In genomic region chr17:31057151-31057890, GRCm38 (mm10) we compare ENCODE assay signal across 8 mouse cellular contexts. TPM values are rescaled to one million over a fixed set of nuclear protein-coding genes. Genes with fewer than 3 reads are reported as not detected.
A peak's percentile ranks its signal among the peaks of the same experiment; 100 is the strongest.
DNase-seq lines count a peak whose midpoint lies in the region; ATAC-seq and TF ChIP-seq lines count a peak whose summit lies in the region.

Abcg1 (plus strand) TSS chr17:31057675.

- in situ Hi-C loops in CH12.LX (cut with MboI; ENCODE audit: low pct_ligation_motif_present, low pct_unique_long_range_greater_than_20kb, low sequenced_read_pairs), result no loop called here

- intact Hi-C loops in heart, postnatal 14 days (cut with DNase I), result loop anchor here (5.0 kb wide), 1 partner anchor 40 kb away; no protein-coding TSS in a partner anchor

- H3K4me3 ChIP-seq in CH12.LX (replicated peaks in 1 of 3; ENCODE audit: low read depth in 2 of 3, low read length in 2 of 3, poor library complexity in 1 of 3), result peak within 1 kb of the TSS; percentile 49 to 78 (median 52)
- H3K4me3 ChIP-seq in embryonic facial prominence, embryonic 12.5 days, result peak within 1 kb of the TSS; percentile 54
- peak within 1 kb of the TSS; percentile 58 for H3K4me3 ChIP-seq in lung, embryonic 16.5 days (ENCODE audit: low read length)
- peak within 1 kb of the TSS; percentile 85 for H3K4me3 ChIP-seq in olfactory bulb, adult 2 months (ENCODE audit: insufficient read depth, low read depth, low read length)

- H3K9ac ChIP-seq in CH12.LX (ENCODE audit: insufficient read depth, low read depth), result peak within 1 kb of the TSS; percentile 70
- H3K9ac ChIP-seq in embryonic facial prominence, embryonic 12.5 days, result peak within 1 kb of the TSS; percentile 57
- peak within 1 kb of the TSS; percentile 60 for H3K9ac ChIP-seq in lung, embryonic 16.5 days (ENCODE audit: low read length)

- peaks cover 60% of the 10 kb centered on the region for H3K27me3 ChIP-seq in CH12.LX (replicated peaks)
- H3K27me3 ChIP-seq in embryonic facial prominence, embryonic 12.5 days, result peaks cover 29% of the 10 kb centered on the region
- H3K27me3 ChIP-seq in lung, embryonic 16.5 days (ENCODE audit: control insufficient read depth, insufficient read depth, low read depth, low read length), result peaks cover 30% of the 10 kb centered on the region

- H3K27ac ChIP-seq in CH12.LX (ENCODE audit: insufficient read depth, low read depth), result peak within 1 kb of the TSS; percentile 25
- H3K27ac ChIP-seq in embryonic facial prominence, embryonic 12.5 days, result peak within 1 kb of the TSS; percentile 32
- peak within 1 kb of the TSS; percentile 76 for H3K27ac ChIP-seq in lung, embryonic 16.5 days (ENCODE audit: low read length)
- peak within 1 kb of the TSS; percentile 91 for H3K27ac ChIP-seq in olfactory bulb, adult 2 months (ENCODE audit: insufficient read depth, low read depth, low read length)

- peak in 1 of 2 experiments; percentile 20; a peak in 1 of 4 replicates for TF ChIP-seq CTCF in CH12.LX (conservative IDR thresholded peaks at IDR 0.05 in 1 of 2, IDR thresholded peaks at IDR 0.05 in 1 of 2; ENCODE audit: low read depth in 2 of 2, low read length in 2 of 2)
- TF ChIP-seq CTCF in olfactory bulb, adult 2 months (IDR thresholded peaks at IDR 0.05; ENCODE audit: insufficient read depth, low read depth, low read length), result peak; percentile 22; the same call in 1 of the 2 replicates

- 1% methylated on average over 49 of the region's 49 CpGs for WGBS in embryonic facial prominence, embryonic 12.5 days
- 3% methylated on average over 39 of the region's 49 CpGs for WGBS in lung, embryonic 16.5 days
- WGBS in olfactory bulb, adult 2 months, result 4% methylated on average over 49 of the region's 49 CpGs

- peaks cover 15% of the 10 kb centered on the region for H3K9me3 ChIP-seq in CH12.LX (replicated peaks; ENCODE audit: low read length)
- H3K9me3 ChIP-seq in embryonic facial prominence, embryonic 12.5 days, result peaks cover 10% of the 10 kb centered on the region; the same call in 1 of the 2 replicates
- no peaks in the 10 kb centered on the region for H3K9me3 ChIP-seq in lung, embryonic 16.5 days (ENCODE audit: control insufficient read depth, low read length)

- H3K4me2 ChIP-seq in CH12.LX (ENCODE audit: insufficient read depth, low read depth, poor library complexity, severe bottlenecking), result peak within 1 kb of the TSS; percentile 91
- H3K4me2 ChIP-seq in embryonic facial prominence, embryonic 12.5 days (replicated peaks), result peak within 1 kb of the TSS; percentile 94
- peak within 1 kb of the TSS; percentile 87 for H3K4me2 ChIP-seq in lung, embryonic 16.5 days (ENCODE audit: low read depth, low read length)

- H3K79me2 ChIP-seq in CH12.LX (replicated peaks; ENCODE audit: control insufficient read depth, extremely low read depth, insufficient read depth, poor library complexity, severe bottlenecking), result no peaks in the 10 kb centered on the region

- H3K36me3 ChIP-seq in CH12.LX (replicated peaks in 1 of 2; ENCODE audit: control insufficient read depth in 1 of 2, insufficient read depth in 1 of 2, low read length in 1 of 2), result no peaks in the 10 kb centered on the region
- H3K36me3 ChIP-seq in embryonic facial prominence, embryonic 12.5 days, result no peaks in the 10 kb centered on the region
- no peaks in the 10 kb centered on the region for H3K36me3 ChIP-seq in lung, embryonic 16.5 days (ENCODE audit: control insufficient read depth, insufficient read depth, low read length)

- ATAC-seq in embryonic facial prominence, embryonic 12.5 days (ENCODE audit: insufficient number of reproducible peaks, insufficient read depth, low FRiP score, low TSS enrichment), result peak; percentile 47; the same call in 1 of the 2 replicates
- peak; percentile 31; the same call in 1 of the 2 replicates for ATAC-seq in lung, embryonic 16.5 days (ENCODE audit: low read depth)

- H3K4me1 ChIP-seq in CH12.LX (ENCODE audit: control insufficient read depth in 1 of 2, insufficient read depth in 2 of 2), result peaks cover 8 to 33% of the 10 kb centered on the region in 2 experiments
- H3K4me1 ChIP-seq in embryonic facial prominence, embryonic 12.5 days, result peaks cover 39% of the 10 kb centered on the region
- H3K4me1 ChIP-seq in lung, embryonic 16.5 days (replicated peaks; ENCODE audit: control insufficient read depth, insufficient read depth, low read length), result peaks cover 14% of the 10 kb centered on the region
- H3K4me1 ChIP-seq in olfactory bulb, adult 2 months (ENCODE audit: control insufficient read depth, insufficient read depth, low read length), result peaks cover 31% of the 10 kb centered on the region

- no peak for TF ChIP-seq EP300 in CH12.LX (IDR thresholded peaks at IDR 0.05; ENCODE audit: low read length)

- TF ChIP-seq POLR2A in CH12.LX (IDR thresholded peaks at IDR 0.05; ENCODE audit: low read depth, low read length), result peak; percentile 60; the same call in 1 of the 2 replicates
- peak; percentile 85; the same call in 1 of the 2 replicates for TF ChIP-seq POLR2A in olfactory bulb, adult 2 months (IDR thresholded peaks at IDR 0.05; ENCODE audit: insufficient read depth, low read depth, low read length)

- no peak for TF ChIP-seq RAD21 in CH12.LX (IDR thresholded peaks at IDR 0.05; ENCODE audit: low read depth, low read length)

- peak; percentile 55 for DNase-seq in CH12.LX (ENCODE audit: extremely low read depth)
- DNase-seq in adrenal gland, postnatal 25 days, result peak; percentile 66
- DNase-seq in heart, postnatal 14 days, result peak; percentile 45 to 68
- DNase-seq in layer of hippocampus, postnatal 10 days (ENCODE audit: low spot score in 2 of 2), result peak; percentile 70 to 75
- DNase-seq in thymus, postnatal 14 days, result peak; percentile 91

- dilution Hi-C loops in CH12.LX (cut with MboI; ENCODE audit: extremely low pct_ligation_motif_present, extremely low pct_unique_long_range_greater_than_20kb, low sequenced_read_pairs), result no loop called here

TF ChIP-seq in CH12.LX, 34 proteins besides CTCF, POLR2A, EP300 and RAD21:
- no peak for TF ChIP-seq MAZ (IDR thresholded peaks at IDR 0.05; ENCODE audit: low read depth, low read length)
- no peak for TF ChIP-seq USF1 (IDR thresholded peaks at IDR 0.05; ENCODE audit: low read depth, low read length)
- TF ChIP-seq TCF12 (IDR thresholded peaks at IDR 0.05; ENCODE audit: low read depth, low read length), result peak; percentile 62; the same call in 1 of the 2 replicates
- no peak for TF ChIP-seq MEF2A (IDR thresholded peaks at IDR 0.05; ENCODE audit: borderline replicate concordance, low read depth, low read length)
- no peak for TF ChIP-seq MYC (IDR thresholded peaks at IDR 0.05; ENCODE audit: low read depth, low read length)
- no peak for TF ChIP-seq UBTF (IDR thresholded peaks at IDR 0.05; ENCODE audit: low read depth, low read length)
- peak; percentile 78 for TF ChIP-seq NRF1 (IDR thresholded peaks at IDR 0.05; ENCODE audit: low read depth, low read length)
- TF ChIP-seq SIN3A (IDR thresholded peaks at IDR 0.05; ENCODE audit: low read length), result peak; percentile 70
- peak; percentile 77 for TF ChIP-seq MAX (IDR thresholded peaks at IDR 0.05; ENCODE audit: low read length)
- no peak for TF ChIP-seq ETS1 (conservative IDR thresholded peaks at IDR 0.05; ENCODE audit: low read depth, low read length)
- peak; percentile 55 for TF ChIP-seq MXI1 (IDR thresholded peaks at IDR 0.05; ENCODE audit: low read depth, low read length)
- TF ChIP-seq KAT2A (IDR thresholded peaks at IDR 0.05; ENCODE audit: insufficient replicate concordance, low read length), result no peak
- no peak for TF ChIP-seq CHD1 (IDR thresholded peaks at IDR 0.05; ENCODE audit: low read depth, low read length)
- TF ChIP-seq MAFK (IDR thresholded peaks at IDR 0.05; ENCODE audit: insufficient replicate concordance, low read length), result no peak

RNA-seq across cellular contexts. Expression of gene Abcg1, which starts in this region (rescaled TPM):
- total RNA-seq in CH12.LX (2012; rRNA removed) (4.6 and 5.2 TPM in 2 replicates), CH12.LX (2014; rRNA removed) (1.9 and 2.2 TPM in 2 replicates)
- polyA plus RNA-seq in CH12.LX (2012; ENCODE audit: insufficient read length, low read depth), result 1.7 and 2.2 TPM in 2 replicates
- total RNA-seq in adrenal gland, postnatal 25 days (2021), result 5.6 and 15.8 TPM in 2 replicates
- polyA plus RNA-seq in embryonic facial prominence, embryonic 12.5 days (2016; fragmentation: Nextera tagmentation; extraction: Ambion mirVana), result 14.6 and 15.4 TPM in 2 replicates
- 10 to 100 TPM; 11.0 to 13.5 TPM for total RNA-seq in heart, postnatal 14 days (2021)
- total RNA-seq in layer of hippocampus, postnatal 10 days (2021), result 10 to 100 TPM; 28.1 to 30.5 TPM
- 12.9 and 15.1 TPM in 2 replicates for polyA plus RNA-seq in lung, embryonic 16.5 days (2015; fragmentation: Nextera tagmentation; extraction: Ambion mirVana)
- polyA plus RNA-seq in olfactory bulb, adult 2 months (2012; ENCODE audit: insufficient read depth, insufficient read length, low replicate concordance, missing spikeins), result not detected in 2 replicates

Comparison
In these comparisons a context has a peak if more than half of its experiments do, and no peak if none do; other contexts are left out.
1. Peak in every context shown above with its lines: DNase-seq, ATAC-seq, H3K4me3 ChIP-seq and H3K27ac ChIP-seq.
2. H3K27ac ChIP-seq: peak in every context shown above with its lines; median percentile 91 in olfactory bulb, adult 2 months; 76 in lung, embryonic 16.5 days; 32 in embryonic facial prominence, embryonic 12.5 days; 25 in CH12.LX.